17 mouse cellular contexts compared by ENCODE assay signal in genomic region chr1:191339876-191340275, GRCm38 (mm10). TPM values are rescaled to one million over a fixed set of nuclear protein-coding genes. Genes with fewer than 3 reads are reported as not detected.
"Had no signal": no experiment of that assay in that cellular context is flagged by ENCODE, and none has a peak within 500 bp of the region (broad histone marks: within the 10 kb centered on the region; RNA-seq: fewer than 3 reads in every experiment).

No protein-coding gene starts in this region.

- H3K27me3 ChIP-seq: neural tube, embryonic 12.5 days; neural tube, embryonic 13.5 days; neural tube, embryonic 15.5 days; stomach, embryonic 15.5 days had no signal

- DNase-seq: retina, postnatal 1 day; right cerebral cortex, adult 18-20 months; right cerebral cortex, postnatal 25 days; right cerebral cortex, postnatal 4 days; spleen, adult 18-20 months; thymus, adult 18-20 months; thymus, adult 2 months; thymus, postnatal 14 days; thymus, postnatal 25 days; thymus, postnatal 36 days; thymus, postnatal 4 days had no signal

- H3K27ac ChIP-seq: neural tube, embryonic 12.5 days; neural tube, embryonic 13.5 days; neural tube, embryonic 15.5 days; stomach, embryonic 15.5 days; stomach, postnatal 0 days had no signal

- H3K4me1 ChIP-seq: neural tube, embryonic 12.5 days; neural tube, embryonic 13.5 days; neural tube, embryonic 15.5 days; stomach, embryonic 15.5 days had no signal

- H3K4me3 ChIP-seq: neural tube, embryonic 12.5 days; neural tube, embryonic 13.5 days; neural tube, embryonic 15.5 days; stomach, embryonic 15.5 days had no signal

RNA-seq across cellular contexts. Expression of gene Nenf, which starts 21.9 kb away (rescaled TPM):
- total RNA-seq: neutrophil, adult 5-6 weeks had no signal
